Mouse (Mus musculus) ovary, postnatal 14 days (tissue): ENCODE data around the gene Plxdc1.

Experiments
- DNase-seq: peaks from one replicate; pipeline ENCODE4 v3.0.0; 2022; ENCODE audit warnings: low spot score

Plxdc1 gene

DNA sequence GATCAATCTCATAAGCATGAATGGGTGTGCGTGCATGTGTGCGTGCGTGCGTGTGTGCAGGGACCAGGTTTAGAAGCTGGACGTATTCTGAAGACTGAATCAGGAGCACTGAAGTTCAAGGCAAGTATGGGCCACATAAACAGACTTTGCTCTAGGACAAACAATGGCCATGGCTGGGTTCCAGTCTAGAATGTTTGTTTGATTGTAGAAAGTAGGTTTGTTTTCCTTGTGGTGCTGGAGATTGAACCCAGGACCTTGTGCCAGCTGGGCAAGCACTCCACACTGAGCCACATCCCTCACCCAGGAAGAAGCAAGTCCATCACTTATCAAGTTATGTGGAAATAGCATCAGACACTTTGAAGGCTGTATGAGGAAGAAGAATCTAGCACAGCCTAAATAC, 29.9 kb upstream of the Plxdc1 start:
- no peak for DNase-seq

DNA sequence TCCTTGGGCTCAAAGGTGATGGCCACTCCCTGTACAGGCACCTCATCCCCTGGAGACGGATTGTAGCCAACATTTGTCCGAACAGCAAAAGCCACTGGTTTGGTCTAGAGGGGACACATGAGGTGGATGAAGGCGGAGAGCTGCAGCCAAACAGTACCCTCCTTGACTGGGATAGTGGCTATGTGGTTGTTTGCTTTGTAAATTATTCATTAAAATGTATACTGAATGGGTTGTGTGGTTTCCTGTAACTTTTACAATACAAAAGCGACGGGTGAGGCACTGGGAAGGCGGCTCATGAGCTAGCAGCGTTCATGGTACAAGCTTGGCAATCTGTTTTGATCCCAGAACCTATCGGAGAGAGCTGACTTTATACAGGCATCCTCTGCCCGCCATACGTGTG, 26.6 kb upstream of the Plxdc1 start:
- no peak for DNase-seq

DNA sequence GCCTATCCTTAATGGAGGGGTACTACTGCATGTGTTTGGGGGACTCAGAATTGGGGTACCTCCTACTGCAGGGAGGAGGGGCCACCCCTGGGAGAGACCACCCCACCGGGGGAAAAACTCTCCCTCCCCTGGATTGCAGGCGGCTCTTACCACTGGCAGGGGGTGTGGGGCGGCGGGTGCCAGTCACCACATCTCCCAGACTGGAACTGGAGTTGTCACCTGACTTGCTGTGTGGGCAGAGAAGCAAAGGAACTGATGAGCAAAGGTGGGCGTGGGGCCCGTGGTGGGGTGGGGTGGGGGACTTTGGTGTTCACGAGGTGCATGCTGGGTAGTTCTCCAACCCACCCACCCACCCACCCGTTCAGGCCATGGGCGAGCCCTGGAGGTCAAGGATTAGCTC, 25.5 kb upstream of the Plxdc1 start:
- no peak for DNase-seq

DNA sequence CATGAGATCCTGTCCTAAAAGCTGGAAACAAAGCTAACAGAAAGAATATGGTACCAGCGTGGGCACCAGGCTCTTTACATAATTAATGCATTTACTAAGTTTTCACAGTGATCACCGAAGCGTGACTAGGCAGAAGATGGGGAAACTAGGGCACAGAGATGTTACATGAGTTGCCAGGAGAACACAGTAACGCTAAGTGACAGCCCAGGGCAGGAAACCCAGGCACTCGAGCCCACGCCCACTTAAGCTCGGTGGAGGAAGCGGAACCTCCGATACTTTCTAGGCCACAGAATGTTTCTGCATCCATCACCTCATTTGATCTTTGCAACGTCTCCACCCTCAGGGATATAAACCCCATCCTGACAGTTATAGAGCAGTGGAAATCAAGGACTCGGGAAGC, 21.8 kb upstream of the Plxdc1 start:
- no peak for DNase-seq

DNA sequence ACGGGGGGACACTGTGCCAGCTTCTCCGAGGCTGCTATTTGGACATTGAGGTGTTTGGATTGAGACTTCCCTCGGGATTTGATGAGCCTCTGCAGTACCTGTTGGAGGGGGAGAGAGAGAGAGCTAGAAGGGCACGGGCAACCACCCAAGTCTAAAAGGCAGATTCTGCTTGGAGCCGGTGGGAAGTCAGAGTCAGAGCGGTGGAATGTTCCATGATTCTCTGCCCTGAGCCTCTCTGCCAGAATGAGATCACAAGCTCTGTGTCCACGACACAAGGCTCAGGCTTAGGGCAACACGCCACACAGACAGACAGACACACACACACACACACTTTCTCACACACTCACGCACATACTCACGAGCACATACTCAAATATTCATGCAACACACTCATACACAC, 19.4 kb upstream of the Plxdc1 start:
- DNase-seq = no peak

DNA sequence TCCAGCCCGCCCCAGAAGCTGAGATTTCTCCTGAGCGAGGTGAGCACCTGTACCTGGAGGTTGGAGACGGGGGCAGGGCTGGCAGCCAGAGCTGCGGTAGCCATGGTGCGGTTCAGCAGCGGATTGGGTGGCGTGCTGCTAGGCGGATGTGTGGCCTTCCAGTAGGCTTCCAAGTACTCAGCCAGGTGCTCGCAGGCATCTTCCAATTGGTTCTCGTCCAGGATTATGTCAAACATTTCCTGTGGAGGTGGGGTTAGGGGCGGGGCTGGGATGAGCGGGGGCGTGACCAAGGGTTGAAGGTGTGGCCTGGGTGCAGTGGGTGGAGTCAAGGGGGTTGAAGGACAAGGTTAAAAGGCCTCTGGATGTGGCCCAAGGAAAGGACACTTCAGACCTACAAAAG, 18.8 kb upstream of the Plxdc1 start:
- no peak for DNase-seq

DNA sequence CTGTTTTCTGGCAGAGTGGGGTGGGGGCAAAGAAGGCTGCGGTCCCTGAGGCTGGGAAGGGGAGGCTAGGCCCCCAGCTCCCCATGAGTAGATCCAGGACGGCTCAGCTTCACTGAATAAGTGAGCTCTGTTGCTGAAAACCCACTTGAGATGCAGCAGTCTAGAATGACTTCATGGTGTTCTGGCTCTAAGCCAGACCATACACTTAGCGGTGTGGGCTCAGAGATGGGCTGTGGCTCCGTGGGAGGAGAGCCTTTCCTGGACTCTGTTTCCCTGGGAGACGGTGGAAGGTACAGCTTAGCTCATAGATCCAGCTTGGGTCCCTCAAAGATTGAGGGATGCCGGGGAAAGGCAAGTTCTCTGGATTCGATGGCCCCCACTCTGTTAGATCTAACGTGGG, 17.9 kb upstream of the Plxdc1 start:
- no peak for DNase-seq

DNA sequence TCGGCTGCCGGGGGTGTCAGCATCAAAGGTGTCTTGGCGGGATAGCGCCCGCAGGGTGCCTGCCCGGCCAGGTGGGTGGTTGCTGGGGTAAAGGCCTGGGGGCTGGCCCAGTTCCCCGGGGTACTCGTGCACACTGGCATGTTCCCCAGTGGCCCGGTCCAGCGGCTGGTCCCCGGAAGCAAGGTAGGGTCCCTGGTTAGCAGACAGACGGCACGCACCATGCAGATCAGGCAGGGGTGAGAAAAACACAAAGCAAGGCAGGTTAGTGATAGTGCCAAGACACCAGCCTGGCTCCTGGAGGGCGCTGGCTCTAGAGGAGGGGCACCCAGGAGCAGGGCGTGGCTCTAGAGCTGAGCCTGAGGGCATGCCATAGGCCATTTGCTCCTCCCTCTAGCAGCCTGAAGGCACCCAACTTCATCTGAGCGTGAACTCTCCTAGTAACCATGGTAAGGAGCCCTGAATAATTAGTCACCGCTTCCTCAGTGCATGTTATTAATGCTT, 17.0 kb upstream of the Plxdc1 start:
- no peak for DNase-seq

DNA sequence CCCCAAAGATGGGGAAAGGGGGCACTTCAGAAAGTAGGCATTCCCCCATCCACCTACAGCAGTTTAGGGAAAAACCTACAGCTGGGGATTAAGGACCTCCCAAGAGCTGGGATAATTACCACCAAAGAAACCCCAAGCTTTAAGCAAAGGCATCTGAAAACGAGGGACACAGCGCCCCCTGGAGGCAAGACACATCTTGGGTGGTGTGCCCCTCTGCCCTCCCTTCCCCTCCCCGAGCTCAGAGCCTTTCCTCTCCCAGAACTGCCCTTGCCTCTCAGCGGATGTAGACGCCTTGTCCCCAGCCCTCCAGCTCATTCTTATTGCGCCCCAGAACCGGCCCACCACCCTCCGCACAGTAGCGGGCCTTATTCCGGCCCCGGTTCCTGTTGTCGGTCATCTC, 16.4 kb upstream of the Plxdc1 start:
- peak; percentile 76 for DNase-seq

DNA sequence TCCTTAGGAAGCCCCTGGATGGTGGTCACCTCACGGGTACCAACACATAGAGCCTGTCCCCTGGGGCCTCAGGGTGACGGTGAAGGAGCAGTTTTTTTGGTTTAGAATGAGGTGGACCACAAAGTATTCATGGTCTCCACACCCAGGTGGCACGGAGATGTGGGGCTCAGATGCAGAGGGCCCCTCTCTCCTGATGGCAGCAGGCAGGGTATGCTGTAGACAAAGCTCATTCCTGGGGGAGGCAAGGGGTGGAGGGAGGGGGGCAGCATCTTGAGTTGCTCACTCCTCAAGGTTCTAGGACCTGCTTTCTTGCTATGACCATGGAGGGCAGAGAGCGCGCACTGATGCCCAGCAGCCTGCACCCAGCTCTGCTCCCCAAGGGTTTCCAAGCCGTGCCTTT, 15.7 kb upstream of the Plxdc1 start:
- DNase-seq = no peak

DNA sequence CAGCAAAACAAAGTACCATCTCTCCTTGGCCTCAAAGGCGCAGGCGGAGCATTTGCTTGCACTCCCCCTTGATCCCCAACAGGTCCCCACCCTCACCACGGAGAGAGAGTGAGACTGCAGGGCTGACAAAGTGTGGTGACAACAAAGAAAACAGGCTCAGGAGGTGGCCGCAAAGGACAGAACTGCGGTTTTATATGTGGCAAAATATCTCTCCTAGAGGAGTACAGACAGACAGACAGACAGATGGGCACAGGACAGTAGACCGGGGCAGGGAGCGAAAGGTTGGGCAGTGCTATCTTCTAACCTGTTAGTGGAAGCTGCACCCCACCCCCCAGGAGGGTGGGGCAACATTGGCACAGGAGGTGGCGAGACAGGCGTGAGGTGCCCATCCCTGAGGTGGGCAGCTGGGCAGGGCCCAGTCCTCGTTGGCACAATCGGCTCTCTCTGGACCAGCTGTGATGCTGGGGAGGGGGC, 15.1 kb upstream of the Plxdc1 start:
- no peak for DNase-seq

DNA sequence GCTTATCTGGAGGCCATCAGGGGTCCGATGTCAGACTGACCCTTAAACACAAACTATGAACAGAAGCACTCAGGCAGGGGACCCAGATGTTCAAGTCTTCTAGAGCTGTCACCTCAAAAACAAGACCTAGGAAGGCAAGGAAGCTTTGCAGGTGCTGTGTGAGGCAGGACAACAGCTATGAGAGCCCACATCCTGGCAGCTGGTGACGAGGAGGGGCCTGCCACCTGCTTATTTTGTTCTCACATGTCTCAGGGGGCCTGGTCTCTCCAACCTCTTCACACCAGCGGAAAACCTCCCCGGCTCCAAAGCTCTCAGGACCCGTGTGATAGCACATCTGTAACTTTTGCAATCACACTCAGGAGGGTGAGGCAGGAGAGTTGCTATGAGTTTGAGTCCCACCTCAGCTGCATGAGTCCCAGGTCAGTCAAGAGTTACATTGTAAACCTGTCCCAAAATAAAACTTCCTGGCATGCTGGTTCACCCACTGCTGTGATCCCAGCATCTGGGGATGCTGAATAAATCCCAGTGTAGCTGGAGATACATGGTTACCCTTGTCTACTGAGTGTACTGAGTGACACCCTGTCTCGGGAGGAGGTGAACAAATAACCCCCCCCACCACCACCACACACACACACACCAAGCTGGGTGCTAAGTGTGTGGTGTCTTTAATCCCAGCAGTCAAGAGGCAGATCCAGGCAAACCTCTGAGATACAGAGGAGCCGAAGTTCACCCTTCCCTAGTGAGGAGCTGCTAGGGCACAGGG, 14.3 kb upstream of the Plxdc1 start:
- no peak for DNase-seq

DNA sequence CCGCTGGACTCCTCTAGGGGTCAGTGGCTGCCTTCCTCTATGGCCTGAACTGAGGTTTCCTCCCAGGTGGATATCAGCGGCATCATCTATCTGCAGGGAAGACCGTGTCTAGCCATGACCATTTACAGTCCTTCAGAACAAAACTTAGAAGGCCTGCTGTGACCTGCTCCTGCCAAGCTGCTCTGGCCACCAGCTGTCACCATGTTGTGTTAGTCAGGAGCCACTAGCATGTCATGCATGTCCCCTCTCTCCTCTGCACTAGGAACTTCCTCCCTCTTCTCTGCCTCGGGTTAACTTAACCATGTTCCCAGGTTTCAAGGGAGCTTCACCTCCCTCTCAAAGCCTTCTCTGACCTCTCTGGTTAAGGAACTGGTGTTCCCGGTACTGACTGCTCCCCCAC, 13.5 kb upstream of the Plxdc1 start:
- DNase-seq = no peak

DNA sequence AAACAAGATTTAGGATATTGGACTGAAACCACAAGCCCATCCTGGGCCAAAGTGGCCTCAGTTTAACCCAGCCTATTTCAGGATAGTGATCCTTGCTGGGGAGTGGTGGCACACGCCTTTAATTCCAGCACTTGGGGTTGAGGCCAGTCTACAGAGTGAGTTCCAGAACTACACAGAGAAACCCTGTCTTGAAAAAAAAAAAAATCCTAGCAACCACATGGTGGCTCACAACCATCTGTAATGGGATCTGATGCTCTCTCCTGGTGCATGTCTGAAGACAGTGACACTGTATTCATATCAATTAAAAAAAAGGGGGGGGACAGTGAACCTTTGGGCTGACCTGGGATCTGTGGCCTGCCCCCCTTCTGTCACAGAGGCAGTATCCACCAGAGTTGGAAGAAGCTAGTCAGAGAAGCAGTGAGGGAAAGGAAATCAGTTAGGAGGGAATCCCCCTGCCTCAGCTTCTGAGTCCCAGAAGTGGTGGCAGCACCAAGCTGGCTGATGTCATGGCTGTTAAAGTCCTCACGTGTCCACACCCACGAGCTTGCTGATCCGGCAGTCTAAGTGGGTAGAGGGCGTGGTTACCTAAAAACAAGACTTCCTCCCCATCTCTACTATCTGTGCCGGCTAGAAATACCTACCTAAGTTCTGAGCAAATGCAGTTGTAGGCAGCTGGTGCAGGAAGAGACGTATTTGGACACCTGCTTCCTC, 12.8 kb upstream of the Plxdc1 start:
- DNase-seq = no peak

DNA sequence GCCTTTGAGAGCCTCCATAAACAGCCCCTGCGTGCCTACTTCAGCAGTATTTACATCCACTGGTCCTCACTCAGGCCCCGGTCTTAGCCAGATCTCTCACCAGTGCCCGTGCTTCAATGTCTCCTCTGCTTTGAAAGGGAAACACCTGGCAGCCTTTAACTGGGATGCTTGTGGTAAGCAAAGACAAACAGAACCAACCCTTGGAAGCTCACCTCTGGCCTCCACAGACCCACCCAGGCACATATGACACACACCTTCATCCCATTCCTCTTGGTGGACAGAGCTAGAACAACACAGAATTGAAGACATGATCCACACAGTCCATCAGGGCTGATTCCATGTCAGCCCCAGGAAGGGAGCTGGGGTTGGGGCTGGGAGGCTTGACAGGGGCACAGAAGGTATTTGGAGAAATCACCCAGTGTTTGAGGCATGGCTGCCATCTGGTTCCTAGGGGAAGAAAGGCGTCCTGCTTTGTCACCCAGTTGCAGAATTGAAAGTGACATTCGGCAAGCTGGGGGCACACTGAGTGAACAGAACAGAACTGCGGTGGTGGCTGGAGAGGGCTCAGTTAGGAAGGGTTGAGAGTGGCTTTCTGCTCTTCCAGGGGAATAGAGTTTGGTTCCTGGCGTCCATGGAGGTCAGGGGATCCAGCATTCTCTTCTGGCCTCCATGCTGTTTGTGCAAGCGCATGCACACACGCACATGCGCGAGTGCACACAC, 12.0 kb upstream of the Plxdc1 start:
- no peak for DNase-seq

DNA sequence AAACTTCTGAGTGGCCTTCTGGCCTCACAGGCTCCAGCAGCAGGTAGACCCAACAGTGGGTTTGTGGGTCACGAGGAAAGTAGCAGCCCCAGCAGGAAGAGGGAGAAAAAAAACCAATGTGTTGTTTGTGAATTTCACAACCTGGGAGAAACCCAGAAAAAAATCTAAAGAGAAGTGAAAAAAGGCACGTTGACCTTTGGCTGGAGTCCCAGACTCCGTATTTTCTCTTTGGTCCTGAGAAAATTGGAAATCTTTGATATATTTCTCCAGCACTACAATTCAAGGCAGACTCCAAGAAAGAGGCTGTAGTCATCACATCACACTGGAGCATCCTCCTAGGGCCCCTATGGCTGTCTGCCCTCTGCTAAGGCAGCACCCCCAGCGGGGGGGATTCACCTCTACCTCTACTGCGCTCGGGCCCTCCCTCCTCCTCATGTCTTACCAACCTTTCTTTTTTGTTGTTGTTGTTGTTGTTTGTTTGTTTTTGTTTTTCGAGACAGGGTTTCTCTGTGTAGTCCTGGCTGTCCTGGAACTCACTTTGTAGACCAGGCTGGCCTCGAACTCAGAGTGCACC, 11.2 kb upstream of the Plxdc1 start:
- no peak for DNase-seq

DNA sequence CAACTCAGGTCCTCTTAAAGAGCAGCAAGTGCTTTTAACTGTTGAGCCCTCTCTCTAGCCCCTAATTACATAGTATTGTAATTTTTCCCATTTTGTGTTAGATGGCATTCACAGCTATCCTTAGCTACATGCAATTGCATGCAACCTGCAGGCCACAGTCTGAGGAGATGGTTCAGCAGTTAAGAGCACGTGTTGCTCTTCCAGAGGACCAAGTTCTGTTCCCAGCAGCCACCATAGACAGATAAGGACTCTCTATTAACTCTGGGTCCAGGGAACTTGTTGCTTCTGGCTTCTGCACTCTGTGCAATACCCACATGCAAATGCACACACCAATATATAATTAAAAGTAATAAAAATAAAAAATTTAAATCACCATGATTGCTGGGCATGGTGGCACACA, 10.4 kb upstream of the Plxdc1 start:
- DNase-seq = no peak

DNA sequence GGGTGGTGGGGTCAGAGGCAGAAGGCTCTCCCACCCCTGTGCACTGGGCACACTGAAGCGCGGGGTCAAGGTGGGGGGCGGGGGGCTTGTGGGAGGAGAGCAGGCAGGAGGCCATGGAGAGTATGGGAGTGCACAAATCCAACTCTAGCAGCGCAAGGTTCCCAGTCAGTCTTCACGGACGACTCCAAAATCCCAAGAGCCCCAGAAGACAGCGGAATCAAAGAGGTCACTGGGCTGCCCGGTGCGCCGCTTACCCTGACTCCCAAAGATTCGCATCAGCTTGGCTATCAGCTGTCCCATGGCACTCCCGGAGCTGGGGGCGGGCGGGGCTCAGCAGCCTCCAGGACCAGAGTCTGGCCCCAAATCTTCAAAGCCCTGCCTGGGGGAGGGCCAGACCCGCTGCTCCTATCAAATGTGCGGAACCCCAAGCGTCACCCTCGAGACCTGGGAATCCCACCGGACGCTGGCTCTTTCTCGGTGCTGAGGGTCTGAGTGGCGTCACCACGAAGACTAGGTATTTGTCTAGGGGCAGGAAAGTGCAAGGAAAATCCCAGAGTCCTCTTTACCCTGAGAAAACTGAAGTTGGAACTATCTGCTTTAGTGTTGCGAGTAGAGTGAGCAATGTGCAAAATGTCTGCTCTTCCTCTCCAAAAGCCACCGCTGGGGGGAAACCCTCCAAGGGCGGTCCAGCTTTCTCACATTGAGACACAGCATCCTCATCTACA, 9.5 kb upstream of the Plxdc1 start, which contains the start of gene Arl5c:
Arl5c (minus strand) TSS at position 618 of the 725 bp plus-strand sequence.
- DNase-seq = peak; percentile 38

DNA sequence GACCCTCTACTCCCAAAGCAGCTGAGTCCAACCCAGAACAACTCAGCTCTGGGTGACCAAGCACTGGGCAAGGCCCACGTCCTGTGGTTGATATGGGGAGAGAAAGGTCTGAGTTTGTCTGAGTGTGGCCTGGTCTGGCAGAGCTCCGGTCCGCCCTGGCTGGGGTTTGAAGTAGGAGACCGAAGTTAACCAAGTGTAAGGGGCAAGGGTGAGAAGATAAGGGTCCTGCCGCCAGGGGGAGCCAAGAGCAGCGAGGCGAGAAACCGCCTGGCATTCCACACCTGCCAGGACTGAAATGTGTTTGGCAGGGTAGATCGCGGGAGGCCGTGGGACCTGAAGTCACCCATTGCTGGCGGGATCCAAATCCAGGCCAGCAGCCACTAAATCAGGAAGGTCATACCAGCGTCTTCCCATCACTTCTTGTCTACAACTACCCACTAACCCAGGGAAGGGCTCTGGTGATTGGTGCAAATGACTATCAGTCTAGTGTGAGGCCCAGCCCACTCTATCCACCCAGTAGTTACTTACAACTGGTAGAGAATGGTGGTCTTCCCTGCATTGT, 8.4 kb upstream of the Plxdc1 start:
- DNase-seq = peak; percentile 72

DNA sequence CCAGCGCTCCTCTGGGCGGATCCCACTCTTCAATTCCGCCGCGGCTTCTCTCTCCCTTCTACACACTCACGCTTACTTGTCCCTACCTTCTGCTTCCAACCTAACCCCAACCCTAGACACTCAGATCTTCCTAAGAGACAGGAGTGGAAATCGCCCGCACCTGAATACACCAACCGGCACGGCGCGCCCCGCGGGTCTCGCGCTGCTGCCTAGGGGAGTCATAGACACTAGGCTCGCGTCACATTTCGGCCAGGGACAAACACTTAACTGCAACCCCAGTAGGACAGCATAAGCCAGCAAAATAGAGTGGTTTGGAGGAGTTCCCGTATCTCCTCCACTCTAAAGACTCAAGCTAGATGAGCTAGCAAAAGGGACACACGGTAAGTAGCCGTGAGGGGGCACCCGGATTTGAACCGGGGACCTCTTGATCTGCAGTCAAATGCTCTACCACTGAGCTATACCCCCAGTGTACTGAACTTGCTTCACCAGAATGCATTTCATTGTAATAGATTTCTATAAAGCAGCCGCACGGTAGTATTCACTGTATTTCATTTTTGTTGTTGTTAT, 2.4 kb upstream of the Plxdc1 start:
- DNase-seq = peak; percentile 78
